Mouse (Mus musculus): ENCODE measurements around the gene Nfatc2. TPM values are rescaled to one million over a fixed set of nuclear protein-coding genes. Genes with fewer than 3 reads are reported as not detected.

Nfatc2 gene
- total RNA-seq, 2 experiments from 2014 or later = 3.2 to 14.1 TPM

DNA sequence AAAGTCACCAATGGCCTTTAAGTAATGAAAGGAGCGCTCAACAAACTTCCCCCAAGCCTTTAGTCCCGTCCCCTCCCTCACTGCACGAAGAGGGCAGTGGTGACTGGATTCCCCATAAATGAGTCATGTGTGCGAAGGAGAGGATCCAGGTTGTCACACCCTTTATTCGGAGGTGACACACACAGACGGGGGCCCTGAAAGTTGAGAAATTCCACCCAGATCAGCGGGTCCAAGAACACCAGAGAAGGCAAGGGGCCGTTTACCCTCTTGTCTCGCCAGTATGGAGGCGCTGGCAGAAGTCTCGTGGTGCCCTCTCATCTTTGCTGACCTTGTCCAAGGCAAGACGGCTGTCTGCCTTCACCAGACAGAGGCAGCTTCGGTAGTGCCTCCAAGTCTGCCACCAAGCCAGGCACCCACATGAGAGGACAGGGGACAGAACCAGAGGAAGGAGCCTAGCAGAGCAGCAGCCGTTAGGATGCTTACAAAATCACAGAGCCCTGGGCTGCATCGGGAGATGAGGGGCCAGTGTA, 21.8 kb downstream of the Nfatc2 start:
- ATAC-seq (ENCODE audit: poor library complexity, severe bottlenecking) = 0 out of 2 replicates have a peak, but pooled peaks have one; percentile 12

DNA sequence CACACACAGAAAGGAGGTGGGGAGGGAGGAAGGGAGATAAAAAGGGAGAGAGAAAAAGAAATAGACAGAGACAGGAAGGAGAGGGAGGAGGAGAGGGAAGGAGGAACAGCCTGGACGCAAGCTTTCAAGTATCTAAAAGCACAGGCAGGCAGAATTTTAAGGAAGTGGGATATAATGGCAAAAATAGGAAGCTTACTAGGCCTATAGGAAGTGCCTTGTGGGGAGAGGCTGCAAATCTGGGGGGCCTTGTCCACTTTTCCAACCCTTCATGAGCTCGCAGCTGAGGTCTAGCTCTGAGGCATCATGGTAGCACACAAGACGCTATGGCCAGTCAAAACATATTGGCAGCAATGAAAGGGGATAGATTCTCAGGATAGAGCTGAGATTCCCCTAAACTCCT, 22.3 kb downstream of the Nfatc2 start:
- ATAC-seq (ENCODE audit: poor library complexity, severe bottlenecking) = peak; percentile 59

DNA sequence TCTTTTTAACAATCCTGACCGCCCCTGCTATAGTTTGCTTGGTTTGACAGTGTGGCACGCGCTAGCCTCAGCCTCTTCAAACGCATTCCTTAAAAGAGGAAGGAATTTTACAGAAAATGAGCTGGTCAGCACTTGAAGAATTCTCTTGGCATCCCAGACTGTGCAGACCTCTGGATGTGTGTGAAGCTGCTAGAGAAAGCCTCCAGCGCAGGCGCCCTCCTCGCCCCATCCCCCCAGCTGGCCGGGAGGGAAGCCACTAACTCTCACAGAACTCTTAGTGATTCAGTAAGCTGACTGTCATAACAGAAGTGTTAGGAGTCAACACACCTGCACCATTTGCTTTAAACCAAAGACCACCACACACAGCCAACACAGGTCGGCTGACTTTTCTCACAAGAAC, 23.3 kb downstream of the Nfatc2 start:
- no peak for ATAC-seq (ENCODE audit: poor library complexity, severe bottlenecking)

DNA sequence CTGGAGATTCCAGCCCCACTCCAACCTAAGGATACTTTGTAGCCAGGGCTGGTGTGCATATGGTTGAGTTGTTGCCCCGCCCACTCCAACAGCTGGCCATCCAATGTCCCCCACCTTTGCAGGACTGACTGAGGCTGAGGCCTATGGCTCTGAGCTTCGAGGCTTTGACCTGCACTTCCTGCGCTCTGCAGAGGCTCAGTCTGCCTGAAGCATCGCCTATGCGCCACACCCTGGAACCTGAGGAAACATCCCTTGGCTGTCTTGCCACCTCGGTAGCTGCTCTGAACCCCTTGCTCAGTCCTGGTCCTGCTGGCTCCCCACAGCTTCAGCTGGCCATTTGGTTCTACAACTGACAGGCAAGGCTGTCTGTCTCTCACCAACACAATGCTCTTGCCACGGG, 24.1 kb downstream of the Nfatc2 start:
- ATAC-seq (ENCODE audit: poor library complexity, severe bottlenecking) = no peak

DNA sequence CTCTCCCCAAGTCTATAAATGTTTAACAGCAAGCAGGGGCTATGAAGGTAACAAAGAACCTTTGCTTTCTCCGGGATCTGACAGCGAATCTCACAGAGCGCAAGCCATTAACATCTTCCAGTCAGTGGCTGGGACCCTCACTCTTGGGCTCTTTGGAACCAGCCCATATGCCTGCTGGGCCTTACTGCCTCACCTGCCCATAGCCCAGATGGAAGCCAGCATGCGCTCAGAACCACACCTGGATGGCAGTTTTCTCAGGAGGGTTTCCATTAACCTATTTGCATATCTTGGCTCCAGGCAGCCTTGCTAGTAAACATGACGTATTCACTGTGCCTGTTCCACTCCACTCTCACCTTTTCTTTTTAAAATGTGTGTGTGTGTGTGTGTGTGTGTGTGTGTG, 25.6 kb downstream of the Nfatc2 start:
- ATAC-seq (ENCODE audit: poor library complexity, severe bottlenecking) = no peak

DNA sequence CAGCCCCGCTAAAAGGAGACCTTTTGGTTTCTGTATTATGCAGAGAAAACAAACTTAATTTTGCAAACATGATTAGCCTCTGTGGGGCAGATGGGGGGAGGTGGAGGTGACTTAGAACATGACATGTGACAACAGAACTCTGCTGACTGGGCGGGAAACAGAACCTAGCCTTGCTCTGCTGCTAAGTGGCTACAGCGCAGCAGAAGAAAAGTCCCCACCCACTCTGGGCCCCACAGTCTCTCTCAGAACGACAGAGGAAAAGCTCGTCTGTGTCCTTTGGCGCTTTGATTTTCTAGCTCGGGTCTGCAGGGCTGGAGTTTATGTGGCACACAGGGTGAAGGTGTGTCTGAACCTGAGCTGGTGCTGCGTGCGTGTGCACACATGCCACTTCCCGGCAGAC, 26.5 kb downstream of the Nfatc2 start:
- no peak for ATAC-seq (ENCODE audit: poor library complexity, severe bottlenecking)

DNA sequence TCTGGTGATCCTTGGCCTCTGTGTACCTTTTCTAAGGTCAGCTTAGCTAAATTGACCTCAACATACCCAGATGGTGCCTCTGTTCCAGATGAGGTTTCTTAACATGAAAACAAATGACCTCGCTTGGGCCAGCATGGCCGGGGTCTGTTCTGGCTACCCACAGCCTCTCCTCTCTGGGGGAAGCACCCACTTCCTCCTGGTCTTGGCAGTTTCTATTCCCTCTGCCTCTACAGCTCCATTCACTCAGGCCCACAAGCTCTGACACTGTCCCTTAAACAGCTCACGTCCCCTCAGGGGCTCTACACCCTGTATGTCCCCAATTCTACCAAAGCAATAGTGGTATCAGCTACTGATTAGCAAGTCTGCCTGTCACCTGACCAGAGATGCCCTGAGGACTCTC, 27.6 kb downstream of the Nfatc2 start:
- ATAC-seq (ENCODE audit: poor library complexity, severe bottlenecking) = peak; percentile 66

DNA sequence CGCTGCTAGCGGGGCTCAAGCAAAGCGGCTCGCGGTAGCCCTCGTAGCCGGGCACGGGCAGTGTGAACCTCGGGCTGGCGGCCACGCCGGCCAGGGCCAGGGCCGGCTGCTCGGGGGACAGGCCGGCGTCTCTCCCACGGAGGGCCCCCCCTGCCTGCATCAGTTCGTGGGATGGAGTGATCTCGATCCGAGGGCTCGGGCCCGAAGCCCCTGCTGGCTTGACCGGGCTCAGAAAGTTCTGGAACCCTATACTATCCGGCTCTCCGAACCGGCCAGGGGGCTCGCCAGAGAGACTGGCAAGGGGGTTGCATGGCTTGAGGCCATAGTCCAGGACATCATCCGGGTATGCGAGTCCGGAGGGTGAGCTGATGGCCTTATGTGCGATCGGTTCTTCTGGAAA, 30.2 kb downstream of the Nfatc2 start:
- no peak for ATAC-seq (ENCODE audit: poor library complexity, severe bottlenecking)

DNA sequence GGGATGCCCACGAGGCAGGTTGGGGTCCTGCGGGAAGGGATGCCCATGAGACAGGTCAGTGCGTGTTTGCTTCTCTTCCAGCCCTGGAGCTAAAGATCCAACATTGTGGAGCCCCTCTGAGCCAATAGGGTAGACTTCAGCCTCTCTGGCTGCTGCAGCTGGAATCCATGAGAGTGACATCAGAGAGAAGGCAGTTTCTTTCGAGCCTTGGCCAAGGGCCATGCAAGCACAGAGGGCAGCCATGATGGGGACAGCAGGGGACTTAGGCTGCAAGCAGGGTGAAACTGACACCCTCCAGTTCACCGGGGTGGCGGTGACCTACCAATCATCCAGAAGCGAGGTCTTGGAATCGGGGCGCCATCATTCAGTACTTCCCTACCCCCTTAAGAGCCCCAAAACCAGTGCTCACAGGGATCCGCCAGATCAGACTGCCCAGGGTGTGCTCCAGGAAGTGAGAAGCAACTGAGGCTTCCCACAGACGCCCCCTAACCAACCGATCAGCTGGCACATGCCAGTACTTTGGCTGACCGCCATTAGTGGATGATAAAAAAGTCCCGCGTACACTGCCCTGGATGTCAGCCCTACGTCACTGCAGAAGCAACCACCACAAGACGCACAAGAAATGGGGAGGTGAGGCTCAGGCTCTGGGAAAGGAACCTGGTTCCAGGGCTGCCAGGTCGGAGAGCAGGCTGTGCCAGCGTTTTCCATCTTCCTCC, 35.8 kb downstream of the Nfatc2 start:
- ATAC-seq (ENCODE audit: poor library complexity, severe bottlenecking) = no peak

DNA sequence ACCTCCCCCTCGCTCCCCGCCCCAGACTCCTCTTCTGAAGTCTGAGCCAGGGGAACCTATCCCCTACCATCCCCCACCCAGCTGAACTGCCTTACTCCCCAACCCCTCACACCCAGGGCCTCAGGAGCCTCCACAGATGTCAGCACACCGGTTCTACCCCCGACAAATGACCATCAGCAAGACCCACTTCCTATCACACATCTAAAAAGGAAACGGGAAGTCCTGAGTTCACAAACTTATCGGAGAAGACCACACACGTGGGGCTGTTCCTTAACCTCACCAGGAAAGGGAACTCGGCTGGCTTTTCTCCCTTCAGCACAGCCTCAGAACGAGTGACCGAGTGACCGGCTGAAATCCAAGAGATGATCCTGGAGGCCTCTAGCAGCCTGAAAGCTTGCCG, 38.3 kb downstream of the Nfatc2 start:
- peak; percentile 83 for ATAC-seq (ENCODE audit: poor library complexity, severe bottlenecking)

DNA sequence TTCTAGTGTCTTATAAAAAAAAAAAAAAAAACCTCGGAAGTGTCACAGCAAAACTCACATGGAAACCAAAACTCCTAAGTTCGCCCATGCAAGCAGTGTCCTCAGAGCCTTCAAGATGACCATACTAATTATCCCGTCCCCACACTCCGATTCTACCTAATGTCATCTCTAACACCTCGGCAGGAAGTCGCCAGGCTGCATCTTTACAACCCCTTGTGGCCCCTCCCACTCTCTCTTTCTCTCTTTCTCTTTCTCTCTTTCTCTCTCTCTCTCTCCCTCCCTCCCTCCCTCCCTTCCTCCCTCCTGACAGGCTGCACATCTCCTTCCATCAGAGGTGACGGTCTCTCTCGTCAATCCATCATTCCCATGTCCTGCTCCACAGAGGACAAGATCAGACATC, 44.4 kb downstream of the Nfatc2 start:
- ATAC-seq (ENCODE audit: poor library complexity, severe bottlenecking) = no peak

DNA sequence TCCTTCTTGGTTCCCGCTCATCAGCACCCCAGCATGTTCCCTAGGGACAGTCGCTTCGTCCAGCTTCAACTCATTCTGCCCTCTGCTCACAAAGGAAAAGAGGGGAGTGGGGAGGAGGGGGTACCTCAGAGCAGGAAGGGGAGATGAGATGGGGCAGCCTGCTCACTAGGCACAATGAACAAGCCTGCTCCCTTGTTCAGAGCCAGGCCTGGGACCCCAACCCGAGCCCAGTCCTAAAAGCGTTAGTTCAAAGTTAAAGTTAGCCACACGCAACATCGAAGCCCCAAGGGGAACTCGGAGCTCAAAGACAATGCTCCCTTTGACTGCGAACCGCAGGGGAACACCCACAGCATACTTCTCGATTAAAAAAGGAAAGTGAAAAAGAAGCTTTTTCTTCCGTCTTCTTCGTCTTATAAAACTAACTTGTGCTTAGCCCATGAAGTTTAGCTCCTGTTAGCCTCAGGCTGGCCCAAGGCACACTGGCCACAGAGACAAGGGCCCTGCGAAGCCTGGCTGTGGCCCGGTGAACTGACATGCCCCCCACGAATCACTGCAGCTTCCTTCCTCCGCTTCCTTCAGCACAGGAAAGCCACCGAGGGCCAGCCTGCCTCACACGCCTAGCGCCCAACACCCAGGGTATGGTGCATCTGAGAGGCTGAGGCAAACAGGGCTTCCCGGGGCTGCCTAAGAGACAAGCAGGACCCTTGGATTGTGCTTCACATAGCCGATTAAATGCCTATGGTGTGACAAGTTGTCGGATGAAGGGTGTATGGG, 45.4 kb downstream of the Nfatc2 start:
- ATAC-seq (ENCODE audit: poor library complexity, severe bottlenecking) = peak; percentile 72

DNA sequence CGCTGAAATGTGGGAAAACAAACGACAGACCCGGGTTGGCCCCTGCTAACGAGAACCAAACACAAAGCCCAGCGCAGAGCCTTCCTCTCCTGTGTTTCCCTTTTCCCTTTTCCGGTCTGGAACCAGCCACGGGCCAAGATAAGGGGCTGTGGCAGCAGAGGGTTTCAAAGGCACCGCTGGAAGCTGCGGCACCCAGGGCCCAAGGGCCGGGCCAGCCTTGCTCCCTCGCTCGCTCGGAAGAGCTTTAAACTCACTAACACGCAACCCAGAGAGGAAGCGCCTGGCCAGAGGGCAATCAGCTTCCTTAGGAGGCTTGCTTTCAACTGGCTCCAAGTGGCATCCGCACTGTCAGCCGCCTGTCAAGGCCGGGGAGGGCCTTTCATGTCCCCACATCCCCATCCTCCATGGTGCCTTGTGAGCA, 47.9 kb downstream of the Nfatc2 start:
- ATAC-seq (ENCODE audit: poor library complexity, severe bottlenecking) = peak; percentile 28; the same call in 1 of the 2 replicates

DNA sequence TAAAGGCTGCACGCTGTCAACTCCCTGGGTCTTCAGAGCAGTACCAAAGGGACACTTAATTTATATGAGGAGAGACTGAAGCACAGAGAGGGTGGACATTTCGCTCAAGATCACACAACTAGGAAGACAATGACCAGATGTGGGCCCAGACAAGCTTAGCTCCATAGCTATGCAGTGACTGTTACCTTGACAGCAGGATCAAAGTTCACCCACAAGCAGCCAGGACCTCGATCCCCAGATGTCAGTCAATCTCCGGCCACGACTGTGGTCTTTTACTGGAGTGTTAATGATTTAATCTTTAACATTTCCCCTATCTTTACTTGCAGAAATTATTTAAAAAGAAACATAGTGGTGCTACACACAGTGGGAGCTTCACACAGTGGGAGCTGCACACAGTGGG, 49.1 kb downstream of the Nfatc2 start:
- ATAC-seq (ENCODE audit: poor library complexity, severe bottlenecking) = no peak

DNA sequence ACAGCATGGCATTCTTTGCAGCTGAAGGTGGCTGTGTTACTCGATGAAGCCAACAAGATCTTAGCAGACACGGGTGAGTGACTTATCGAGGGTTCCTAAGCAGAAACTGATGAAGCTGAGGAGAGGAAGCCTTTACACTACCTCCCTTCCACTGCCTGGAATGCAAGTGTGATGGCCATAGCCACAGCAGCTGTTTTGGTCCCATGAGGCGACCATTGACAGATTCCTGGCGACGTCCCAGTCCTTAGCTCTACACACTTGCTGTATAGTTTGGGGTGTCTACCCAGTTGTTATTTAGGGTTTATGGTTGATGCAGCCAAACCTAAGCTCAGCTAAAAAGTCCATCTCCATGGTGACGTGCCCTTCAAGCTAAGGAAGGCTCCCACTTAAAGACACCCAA, 50.2 kb downstream of the Nfatc2 start:
- ATAC-seq (ENCODE audit: poor library complexity, severe bottlenecking) = no peak

DNA sequence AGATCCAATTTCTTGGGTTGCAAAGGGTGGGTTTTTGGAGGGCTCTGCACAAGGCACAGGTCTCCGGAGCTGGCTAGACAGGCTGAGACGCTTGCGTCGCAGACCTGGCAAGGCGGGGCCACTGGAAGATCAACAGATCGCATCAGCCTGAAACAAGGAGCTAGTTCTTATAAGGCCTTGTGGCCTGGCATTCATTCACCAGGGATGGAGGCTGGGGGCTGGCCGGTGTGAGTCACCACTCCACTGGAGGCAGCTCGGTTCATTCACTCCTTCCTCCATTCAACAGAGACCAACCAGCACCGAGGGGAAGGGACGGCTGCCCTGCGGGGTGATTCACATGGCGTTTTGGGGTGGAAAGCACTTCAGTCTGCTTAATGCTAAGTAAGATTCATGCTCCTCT, 52.1 kb downstream of the Nfatc2 start:
- ATAC-seq (ENCODE audit: poor library complexity, severe bottlenecking) = no peak

DNA sequence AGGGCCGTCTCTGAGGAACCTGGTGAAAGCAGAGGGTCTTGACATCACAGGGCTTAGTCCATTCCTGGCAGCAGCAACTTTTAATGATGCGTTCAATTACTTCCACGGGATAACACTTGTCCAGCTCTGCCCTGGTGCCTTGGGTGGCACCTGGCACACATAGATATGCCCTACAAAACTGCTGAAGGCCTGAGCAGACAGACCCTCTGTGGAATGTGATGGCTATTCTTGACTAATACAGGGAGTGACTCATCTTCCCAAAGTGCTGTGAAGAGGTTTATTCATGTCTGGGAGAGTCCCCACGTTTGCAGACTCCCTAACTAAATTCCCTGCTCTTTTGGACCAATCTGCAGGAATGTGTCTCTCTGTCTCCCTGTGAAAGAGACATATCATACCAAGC, 53.4 kb downstream of the Nfatc2 start:
- no peak for ATAC-seq (ENCODE audit: poor library complexity, severe bottlenecking)

DNA sequence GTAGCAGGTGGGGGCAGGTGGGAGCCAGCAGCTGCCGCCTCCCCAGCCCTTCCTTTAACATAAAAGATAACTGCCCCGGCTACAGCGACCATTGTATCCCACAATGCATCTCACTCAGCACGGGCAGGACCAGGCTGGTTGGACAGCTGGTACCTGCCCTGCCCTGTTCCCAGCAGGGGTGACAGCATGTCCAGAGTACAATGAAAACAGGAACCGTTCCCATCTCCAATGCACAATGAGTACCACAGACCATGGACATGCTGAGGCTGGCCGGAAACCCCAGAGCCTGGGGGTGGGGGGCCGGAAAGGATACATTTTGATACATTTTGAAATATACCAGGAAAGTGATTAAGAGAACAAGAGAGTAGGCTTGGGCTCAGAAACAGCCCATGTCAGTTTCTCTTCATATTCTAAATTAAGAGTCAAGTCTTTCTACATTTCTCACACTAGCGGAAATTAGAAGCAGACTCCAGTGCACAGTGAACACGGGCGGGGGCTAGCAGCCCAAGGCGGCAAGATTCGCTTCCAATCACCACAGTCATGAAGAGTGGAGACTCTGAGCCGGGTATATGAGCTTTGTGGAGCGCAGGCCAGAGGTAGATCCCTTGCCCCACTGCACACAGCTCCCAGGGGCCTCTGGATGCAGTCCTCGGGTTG, 55.4 kb downstream of the Nfatc2 start:
- 0 out of 2 replicates have a peak, but pooled peaks have one; percentile 23 for ATAC-seq (ENCODE audit: poor library complexity, severe bottlenecking)

DNA sequence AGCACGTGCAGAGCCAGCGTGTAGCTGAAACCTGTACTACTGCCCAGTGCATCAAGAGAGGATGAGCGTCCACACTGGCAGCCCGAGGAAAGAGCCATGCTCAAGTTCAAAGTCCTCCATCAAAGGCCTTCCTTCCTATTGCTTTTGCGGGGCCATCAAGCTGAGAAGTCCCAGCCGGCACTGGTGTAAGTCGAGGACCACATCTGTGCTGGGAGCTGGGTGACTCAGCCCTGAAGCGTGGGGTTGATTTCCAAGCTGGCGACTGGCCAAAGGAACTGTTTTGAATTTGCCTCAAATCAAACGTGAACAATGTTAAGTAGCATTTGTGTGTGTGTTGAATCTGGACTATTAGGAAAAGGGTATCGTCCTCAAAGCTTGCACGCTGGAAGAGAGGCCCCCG, 57.4 kb downstream of the Nfatc2 start:
- no peak for ATAC-seq (ENCODE audit: poor library complexity, severe bottlenecking)

DNA sequence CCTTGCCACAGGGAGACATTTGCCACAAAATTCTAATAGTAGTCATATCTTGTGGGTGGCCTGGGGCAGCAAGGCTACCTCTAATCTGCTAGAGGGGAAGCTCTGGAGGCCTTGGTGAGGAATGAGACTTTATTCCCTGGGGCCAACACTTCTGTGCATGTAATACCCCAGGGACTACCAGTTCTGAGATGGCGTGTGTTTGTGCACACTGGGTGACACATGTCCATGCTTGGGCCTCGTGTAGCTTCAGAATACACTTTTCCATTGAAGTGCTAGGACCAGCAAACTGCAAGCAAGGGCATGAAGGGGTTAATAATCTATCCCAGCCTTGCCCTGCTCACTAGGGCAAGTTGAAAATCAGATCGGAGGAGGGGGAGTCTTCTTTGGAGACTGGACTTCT, 58.4 kb downstream of the Nfatc2 start:
- ATAC-seq (ENCODE audit: poor library complexity, severe bottlenecking) = no peak

DNA sequence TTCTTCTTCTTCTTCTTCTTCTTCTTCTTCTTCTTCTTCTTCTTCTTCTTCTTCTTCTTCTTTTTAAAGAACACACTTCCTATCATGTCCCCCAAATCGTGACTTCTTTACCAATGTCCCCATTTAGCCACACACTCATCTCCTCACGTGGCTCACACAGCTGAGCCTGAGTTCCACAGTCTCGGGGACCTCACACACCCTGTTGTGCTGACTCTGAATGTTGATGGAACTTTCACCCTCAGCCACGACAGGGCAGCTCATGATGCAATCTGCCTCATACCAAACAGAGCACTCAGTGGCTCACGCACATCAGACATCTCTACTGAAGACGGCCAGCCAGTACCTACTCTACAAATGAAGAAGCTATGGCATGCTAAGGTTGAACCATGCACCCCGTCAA, 60.2 kb downstream of the Nfatc2 start:
- peak; percentile 12; the same call in 1 of the 2 replicates for ATAC-seq (ENCODE audit: poor library complexity, severe bottlenecking)

Data from megakaryocyte, adult 5-6 weeks (primary cell).